Comparison of ENCODE assay signal across 8 mouse cellular contexts in genomic region chr11:80300551-80301315, GRCm38 (mm10). TPM values are rescaled to one million over a fixed set of nuclear protein-coding genes. Genes with fewer than 3 reads are reported as not detected.
DNase-seq lines count a peak whose midpoint lies in the region; ATAC-seq and TF ChIP-seq lines count a peak whose summit lies in the region.

Rhbdl3 (plus strand) TSS chr11:80300912.

- peak within 1 kb of the TSS; percentile 71 for H3K9ac ChIP-seq in embryonic facial prominence, embryonic 14.5 days (ENCODE audit: low read depth, low read length)
- peak within 1 kb of the TSS; percentile 72 for H3K9ac ChIP-seq in heart, embryonic 14.5 days (ENCODE audit: low read length)
- peak within 1 kb of the TSS; percentile 57 for H3K9ac ChIP-seq in kidney, postnatal 0 days (ENCODE audit: low read depth, low read length)
- H3K9ac ChIP-seq in liver, embryonic 12.5 days = no peak within 1 kb of the TSS
- H3K9ac ChIP-seq in neural tube, embryonic 12.5 days = peak within 1 kb of the TSS; percentile 88

- no peaks in the 10 kb centered on the region for H3K36me3 ChIP-seq in embryonic facial prominence, embryonic 14.5 days (ENCODE audit: control insufficient read depth, insufficient read depth, low read length)
- H3K36me3 ChIP-seq in heart, embryonic 14.5 days (ENCODE audit: control insufficient read depth, insufficient read depth, low read length) = no peaks in the 10 kb centered on the region
- H3K36me3 ChIP-seq in kidney, postnatal 0 days (ENCODE audit: insufficient read depth, low read length) = no peaks in the 10 kb centered on the region
- no peaks in the 10 kb centered on the region for H3K36me3 ChIP-seq in liver, embryonic 12.5 days
- H3K36me3 ChIP-seq in neural tube, embryonic 12.5 days = peaks cover 18% of the 10 kb centered on the region

- peaks cover 50% of the 10 kb centered on the region for H3K27me3 ChIP-seq in embryonic facial prominence, embryonic 14.5 days (replicated peaks; ENCODE audit: control insufficient read depth, insufficient read depth, low read length)
- peaks cover 70% of the 10 kb centered on the region for H3K27me3 ChIP-seq in heart, embryonic 14.5 days (ENCODE audit: control insufficient read depth, insufficient read depth, low read length)
- peaks cover 13% of the 10 kb centered on the region; the same call in 1 of the 2 replicates for H3K27me3 ChIP-seq in kidney, postnatal 0 days (ENCODE audit: insufficient read depth, low read length)
- peaks cover 98% of the 10 kb centered on the region for H3K27me3 ChIP-seq in liver, embryonic 12.5 days (replicated peaks)
- peaks cover 4% of the 10 kb centered on the region for H3K27me3 ChIP-seq in neural tube, embryonic 12.5 days (replicated peaks)

- no peak for TF ChIP-seq CTCF in kidney, postnatal 0 days (IDR thresholded peaks at IDR 0.05; ENCODE audit: low read depth)

- peak; percentile 51 for ATAC-seq in embryonic facial prominence, embryonic 14.5 days (ENCODE audit: low read depth)
- peak; percentile 23; the same call in 1 of the 2 replicates for ATAC-seq in heart, embryonic 14.5 days (ENCODE audit: insufficient number of reproducible peaks, insufficient read depth, low FRiP score, low read depth)
- peak; percentile 31; the same call in 1 of the 2 replicates for ATAC-seq in kidney, postnatal 0 days (replicated peaks; ENCODE audit: low FRiP score, low read depth)
- ATAC-seq in liver, embryonic 12.5 days = peak; percentile 42
- peak; percentile 51 for ATAC-seq in neural tube, embryonic 12.5 days (ENCODE audit: low FRiP score, low read depth)

- peaks cover 22% of the 10 kb centered on the region for H3K4me1 ChIP-seq in embryonic facial prominence, embryonic 14.5 days (ENCODE audit: control insufficient read depth, insufficient read depth, low read length)
- H3K4me1 ChIP-seq in heart, embryonic 14.5 days (ENCODE audit: control insufficient read depth in 2 of 2, insufficient read depth in 2 of 2, low read length in 2 of 2) = peaks cover 2 to 22% of the 10 kb centered on the region in 2 experiments; a peak in 3 of 4 replicates
- peaks cover 9% of the 10 kb centered on the region; the same call in 1 of the 2 replicates for H3K4me1 ChIP-seq in kidney, postnatal 0 days (replicated peaks; ENCODE audit: insufficient read depth, low read length)
- H3K4me1 ChIP-seq in liver, embryonic 12.5 days = peaks cover 27% of the 10 kb centered on the region
- H3K4me1 ChIP-seq in neural tube, embryonic 12.5 days = peaks cover 33% of the 10 kb centered on the region

- H3K9me3 ChIP-seq in embryonic facial prominence, embryonic 14.5 days (ENCODE audit: control insufficient read depth, low read length) = no peaks in the 10 kb centered on the region
- no peaks in the 10 kb centered on the region for H3K9me3 ChIP-seq in heart, embryonic 14.5 days (ENCODE audit: control insufficient read depth, low read length)
- H3K9me3 ChIP-seq in kidney, postnatal 0 days (replicated peaks; ENCODE audit: low read length) = no peaks in the 10 kb centered on the region
- 0 out of 2 replicates have a peak, but pooled peaks cover 5% of the 10 kb centered on the region for H3K9me3 ChIP-seq in liver, embryonic 12.5 days (replicated peaks)
- H3K9me3 ChIP-seq in neural tube, embryonic 12.5 days = 0 out of 2 replicates have a peak, but pooled peaks cover 3% of the 10 kb centered on the region

- DNase-seq in spleen, adult 18-20 months = peak; percentile 34 to 44
- no peak for DNase-seq in spleen, adult 12 weeks (ENCODE audit: low spot score)
- DNase-seq in embryonic facial prominence, embryonic 14.5 days (ENCODE audit: low spot score) = peak; percentile 60
- peak; percentile 53 for DNase-seq in kidney, postnatal 0 days (ENCODE audit: low spot score)
- peak; percentile 18 to 22 for DNase-seq in thymus, adult 18-20 months

- 0 out of 2 replicates have a peak within 1 kb of the TSS, but pooled peaks have one; percentile 44 for H3K27ac ChIP-seq in embryonic facial prominence, embryonic 14.5 days (replicated peaks; ENCODE audit: low read depth, low read length)
- H3K27ac ChIP-seq in heart, embryonic 14.5 days (replicated peaks in 1 of 2; ENCODE audit: control insufficient read depth in 1 of 2, insufficient read depth in 1 of 2, low read depth in 2 of 2, low read length in 2 of 2) = no peak within 1 kb of the TSS
- H3K27ac ChIP-seq in kidney, postnatal 0 days = no peak within 1 kb of the TSS; the same call in 1 of the 2 replicates
- H3K27ac ChIP-seq in liver, embryonic 12.5 days = no peak within 1 kb of the TSS
- H3K27ac ChIP-seq in neural tube, embryonic 12.5 days = peak within 1 kb of the TSS; percentile 76

- WGBS in embryonic facial prominence, embryonic 14.5 days = 0% methylated on average over 17 of the region's 81 CpGs
- WGBS in heart, embryonic 14.5 days = under 1% methylated on average over 65 of the region's 81 CpGs
- WGBS in kidney, postnatal 0 days = under 1% methylated on average over 73 of the region's 81 CpGs
- WGBS in liver, embryonic 12.5 days (ENCODE audit: insufficient replicate concordance) = under 1% methylated on average over 74 of the region's 81 CpGs
- under 1% methylated on average over 81 of the region's 81 CpGs for WGBS in neural tube, embryonic 12.5 days

- H3K4me3 ChIP-seq in embryonic facial prominence, embryonic 14.5 days (ENCODE audit: low read depth, low read length) = peak within 1 kb of the TSS; percentile 72
- peak within 1 kb of the TSS; percentile 56 to 68 for H3K4me3 ChIP-seq in heart, embryonic 14.5 days (ENCODE audit: control insufficient read depth in 1 of 2, insufficient read depth in 1 of 2, low read depth in 1 of 2, low read length in 2 of 2)
- peak within 1 kb of the TSS; percentile 71 for H3K4me3 ChIP-seq in kidney, postnatal 0 days (replicated peaks; ENCODE audit: low read depth, low read length)
- peak within 1 kb of the TSS; percentile 55 for H3K4me3 ChIP-seq in liver, embryonic 12.5 days
- peak within 1 kb of the TSS; percentile 86 for H3K4me3 ChIP-seq in neural tube, embryonic 12.5 days

- H3K4me2 ChIP-seq in embryonic facial prominence, embryonic 14.5 days (ENCODE audit: low read depth, low read length) = peak within 1 kb of the TSS; percentile 99
- H3K4me2 ChIP-seq in heart, embryonic 14.5 days (ENCODE audit: low read length) = peak within 1 kb of the TSS; percentile 100
- H3K4me2 ChIP-seq in kidney, postnatal 0 days (ENCODE audit: low read length) = peak within 1 kb of the TSS; percentile 93
- peak within 1 kb of the TSS; percentile 80 for H3K4me2 ChIP-seq in liver, embryonic 12.5 days
- H3K4me2 ChIP-seq in neural tube, embryonic 12.5 days (replicated peaks) = peak within 1 kb of the TSS; percentile 95

RNA-seq across cellular contexts. Expression of gene Rhbdl3, which starts in this region (rescaled TPM):
- polyA plus RNA-seq in embryonic facial prominence, embryonic 14.5 days (2014; fragmentation: Nextera tagmentation; extraction: Ambion mirVana) = 4.1 and 5.0 TPM in 2 replicates
- 1.0 and 1.7 TPM in 2 replicates for polyA plus RNA-seq in heart, embryonic 14.5 days (2014; fragmentation: Nextera tagmentation; extraction: Ambion mirVana)
- 1.5 and 2.1 TPM in 2 replicates for polyA plus RNA-seq in kidney, postnatal 0 days (2015; fragmentation: Nextera tagmentation; extraction: Ambion mirVana)
- polyA plus RNA-seq in liver, embryonic 12.5 days (2016; fragmentation: Nextera tagmentation; extraction: Ambion mirVana) = 0.18 and 0.29 TPM in 2 replicates
- polyA plus RNA-seq in neural tube, embryonic 12.5 days (2016; fragmentation: Nextera tagmentation; extraction: Ambion mirVana) = 55.9 and 59.2 TPM in 2 replicates

Comparison
In these comparisons a context has a peak if more than half of its experiments do, and no peak if none do; other contexts are left out.
1. Peak in ATAC-seq, H3K4me3 ChIP-seq and H3K4me2 ChIP-seq in liver, embryonic 12.5 days; RNA of the gene not detected or under 1 TPM.
2. H3K27ac ChIP-seq: peak in embryonic facial prominence, embryonic 14.5 days (single experiment) and neural tube, embryonic 12.5 days (single experiment); none in heart, embryonic 14.5 days (0 of 2), kidney, postnatal 0 days (single experiment) and liver, embryonic 12.5 days (single experiment).
3. Peak in every context shown above with its lines, with median percentiles within 50 percentile points of each other: ATAC-seq, H3K4me2 ChIP-seq and H3K4me3 ChIP-seq.